Mouse (Mus musculus) gastrocnemius, postnatal 36 days (tissue): ENCODE results near the gene Cmc4. TPM values are rescaled to one million over a fixed set of nuclear protein-coding genes. Genes with fewer than 3 reads are reported as not detected.

Source experiments
- DNase-seq, 2 experiments: peaks; one replicate each; pipeline ENCODE4 v3.0.0; 2022
- intact Hi-C: fragments of 180-260 bp; cut with DNase I; formaldehyde crosslinking; loops from one replicate; pipeline ENCODE4 v1.15.1; 2025
- long read RNA-seq, 2 experiments: library from polyadenylated mRNA; stranded (forward); transcript quantifications; one replicate each; pipeline ENCODE4 v2.0.0; 2021
- total RNA-seq, 2 experiments: library from RNA; stranded (reverse); gene quantifications; 2 replicates each; pipeline ENCODE4 v1.2.3; 2021

Gene Cmc4
- total RNA-seq: 1 to 10 TPM; 5.3 to 6.1 TPM
- long read RNA-seq, experiment 1, transcript Cmc4-203 (4 exons, 507 nt): major isoform, 6 of 11 reads
- long read RNA-seq, experiment 1, partial matches to known transcripts: 0 of 11 reads
- long read RNA-seq, experiment 1, other reads (novel, unspliced or antisense): 4 of 11 reads
- long read RNA-seq, experiment 2, partial matches to known transcripts: 0 of 7 reads
- long read RNA-seq, experiment 2, other reads (novel, unspliced or antisense): 2 of 7 reads

GRCm38 (mm10) chrX:75415936-75416785 lies at the start of gene Cmc4, which contains the start of the genes Mtcp1 and Brcc3:
Cmc4 (minus strand) TSS chrX:75416584.
Mtcp1 (minus strand) TSS chrX:75416588.
Brcc3 (plus strand) TSS chrX:75416628.
- peak; percentile 72 to 77 for DNase-seq
- intact Hi-C loops: no loop called here

GRCm38 (mm10) chrX:75454597-75454996 lies 38.2 kb upstream of the Cmc4 start:
- intact Hi-C loops: loop anchor here (10.0 kb wide), 1 partner anchor 60 kb away; no protein-coding TSS in a partner anchor

DNA sequence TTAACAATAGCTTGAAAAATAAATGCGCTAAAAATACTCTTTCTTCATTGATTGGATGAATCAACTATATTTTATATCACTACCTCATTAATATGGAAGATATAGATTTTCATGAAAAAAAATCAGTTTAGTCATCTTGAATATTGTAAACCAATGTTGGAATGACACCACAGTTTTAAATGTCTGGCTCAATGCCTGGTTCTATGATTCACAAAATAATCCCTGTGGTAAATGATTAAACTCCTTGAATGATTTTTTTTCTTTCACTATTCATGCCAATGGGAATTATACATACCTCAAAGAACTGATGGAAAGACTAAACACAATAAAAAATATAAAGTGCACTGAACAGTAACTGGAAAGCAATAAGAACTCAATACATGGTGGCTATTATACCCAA lies 6.7 kb downstream of the Cmc4 start:
- DNase-seq: no peak
- intact Hi-C loops: no loop called here

More at GRCm38 (mm10) chrX:75454597-75454996, 38.2 kb upstream of the Cmc4 start:
- DNase-seq: no peak

DNA sequence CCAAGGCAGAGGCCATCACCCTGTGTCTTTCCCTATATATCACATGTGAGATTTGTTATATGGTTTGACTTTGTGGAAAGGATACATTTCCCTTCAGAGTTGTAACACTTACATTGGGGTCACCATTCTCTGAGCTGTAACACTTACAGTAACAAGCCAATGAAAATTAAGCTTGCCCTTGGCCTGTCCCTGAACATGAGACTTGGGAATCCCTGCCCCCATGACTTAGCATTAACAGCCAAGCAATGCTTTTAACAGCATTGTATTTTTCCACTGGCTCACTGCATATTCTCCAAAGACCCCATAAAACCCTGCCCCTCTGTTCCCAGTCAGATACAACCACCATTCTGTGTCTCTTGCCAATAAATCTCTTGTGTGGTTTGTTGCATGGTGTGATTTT lies 13.0 kb downstream of the Cmc4 start:
- intact Hi-C loops: no loop called here
- DNase-seq: no peak

- DNase-seq: no peak
- intact Hi-C loops: no loop called here
Observed at GRCm38 (mm10) chrX:75402668-75403067, 13.7 kb downstream of the Cmc4 start.

- DNase-seq: no peak
- intact Hi-C loops: loop anchor here (10.0 kb wide), 1 partner anchor 55 kb away; no protein-coding TSS in a partner anchor
Observed at GRCm38 (mm10) chrX:75399471-75399870, 16.9 kb downstream of the Cmc4 start.

DNA sequence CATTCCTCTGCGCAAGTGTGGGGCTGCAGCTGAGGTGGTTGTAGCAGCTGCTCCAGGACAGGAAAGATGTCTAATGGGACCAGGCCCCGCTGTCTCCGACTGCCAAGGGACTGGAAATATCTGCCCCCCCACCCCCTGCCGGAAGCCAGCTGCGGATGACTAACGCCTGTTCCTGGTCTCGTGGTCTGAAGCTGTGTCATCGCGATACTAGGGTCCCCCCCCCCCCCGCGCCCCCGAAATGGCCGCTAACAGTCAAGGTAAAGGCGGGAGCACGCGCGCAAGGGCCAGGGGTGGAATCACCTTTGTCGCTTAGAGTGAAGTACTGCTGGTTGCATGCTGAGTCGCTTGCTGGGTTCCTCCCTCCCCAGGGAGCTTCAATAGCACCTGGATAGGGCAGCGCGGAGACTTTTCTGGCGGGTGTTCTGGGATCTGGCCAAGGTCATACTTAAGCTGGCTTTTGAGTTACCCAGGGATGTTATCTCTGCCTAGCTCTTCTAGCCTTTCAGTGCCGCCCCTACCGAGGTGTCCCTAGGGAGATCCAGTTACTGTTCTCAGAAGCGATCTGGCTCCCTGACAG lies 34.1 kb downstream of the Cmc4 start, which contains the start of the genes Fundc2 and F8:
Fundc2 (plus strand) TSS at position 205 of the 577 bp plus-strand sequence.
F8 (minus strand) TSS at position 421 of the 577 bp plus-strand sequence.
- intact Hi-C loops: no loop called here
- DNase-seq: peak; percentile 49 to 61

DNA sequence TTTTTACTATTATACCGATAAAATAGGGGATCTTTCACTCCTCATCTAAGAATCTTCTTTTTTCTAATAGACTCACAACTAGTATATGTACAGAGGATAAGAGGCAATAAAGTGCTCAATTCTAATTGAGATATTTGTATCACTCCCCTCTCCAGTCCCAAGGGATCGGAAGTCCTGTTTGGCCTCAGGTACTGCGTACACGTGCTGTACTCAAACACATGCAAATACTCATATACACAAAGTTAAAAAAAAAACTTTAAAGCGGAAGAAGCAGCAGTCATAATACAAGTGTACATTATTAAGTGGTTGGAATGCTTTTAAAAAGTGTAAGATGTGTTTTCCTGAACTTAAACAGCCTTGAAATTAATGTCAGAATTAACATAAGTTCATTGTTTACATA lies 34.7 kb downstream of the Cmc4 start:
- intact Hi-C loops: no loop called here

GRCm38 (mm10) chrX:75381176-75381575 lies 35.2 kb downstream of the Cmc4 start:
- DNase-seq: no peak
- intact Hi-C loops: no loop called here

More for the DNA sequence above, 34.7 kb downstream of the Cmc4 start:
- no peak for DNase-seq

DNA sequence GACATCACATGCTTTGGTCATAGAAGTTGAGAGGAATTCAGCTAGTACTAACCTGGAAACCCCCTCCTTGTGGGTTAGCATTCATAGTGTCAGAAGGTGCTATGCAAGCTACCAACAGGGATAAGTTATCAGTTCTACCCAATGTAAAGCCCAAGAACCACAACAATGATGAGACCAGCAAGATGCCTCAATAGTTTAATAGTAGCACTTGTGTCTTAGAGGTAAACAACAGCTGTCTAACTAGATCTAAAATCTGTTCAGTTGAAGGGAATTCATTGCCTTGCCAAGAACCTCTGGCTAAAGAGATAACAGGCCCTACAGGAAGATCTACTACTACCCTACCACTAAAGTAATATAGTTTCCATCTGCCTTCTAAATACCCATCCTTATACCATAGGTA lies 39.6 kb downstream of the Cmc4 start:
- intact Hi-C loops: no loop called here
- no peak for DNase-seq

GRCm38 (mm10) chrX:75372666-75373425 lies 43.5 kb downstream of the Cmc4 start:
- DNase-seq: no peak
- intact Hi-C loops: no loop called here

GRCm38 (mm10) chrX:75370197-75370596 lies 46.2 kb downstream of the Cmc4 start:
- intact Hi-C loops: no loop called here

More at GRCm38 (mm10) chrX:75370197-75370596, 46.2 kb downstream of the Cmc4 start:
- no peak for DNase-seq

Other genes starting within 250 kb of the Cmc4 start
- 100 to 1,000 TPM; 182 to 227 TPM for gene Fundc2, start 34.2 kb downstream of the Cmc4 start, total RNA-seq
- gene F8, start 34.0 kb downstream of the Cmc4 start, total RNA-seq: 1 to 10 TPM in 1 of 2 experiments, under 1 TPM in 1; 0.79 to 1.1 TPM
- gene Mtcp1, start within 50 bp of the Cmc4 start, total RNA-seq: 1 to 10 TPM; 1.5 to 3.2 TPM
- gene Brcc3, start within 50 bp of the Cmc4 start, total RNA-seq: 10 to 100 TPM; 18.7 to 21.5 TPM
- gene Vbp1, start 97.7 kb upstream of the Cmc4 start, total RNA-seq: 10 to 100 TPM; 39.2 to 45.3 TPM
- under 1 TPM in 1 of 2 experiments, not detected in 1; 0.13 TPM for gene Rab39b, start 161.6 kb upstream of the Cmc4 start, total RNA-seq